Mouse (Mus musculus) right cerebral cortex, postnatal 36 days (tissue): ENCODE measurements around the gene Sorbs1.

Experiments
- DNase-seq, 2 experiments: peaks; one replicate each; pipeline ENCODE4 v3.0.0; 2022; ENCODE audit warnings: low spot score in 2 of 2, mixed read lengths in 1 of 2

The Sorbs1 gene

GRCm38 (mm10) chr19:40437651-40438068 lies 75.9 kb downstream of the Sorbs1 start:
- DNase-seq = no peak

- no peak for DNase-seq
These were observed 76.9 kb downstream of the Sorbs1 start for GRCm38 (mm10) chr19:40436465-40437200.

- DNase-seq = no peak
These were observed 77.8 kb downstream of the Sorbs1 start for GRCm38 (mm10) chr19:40435797-40436196.

- DNase-seq = no peak
These were observed 78.5 kb downstream of the Sorbs1 start for GRCm38 (mm10) chr19:40435045-40435444.

- DNase-seq = peak in 1 of 2 experiments; percentile 36
These were observed 79.3 kb downstream of the Sorbs1 start for GRCm38 (mm10) chr19:40434042-40434869.

GRCm38 (mm10) chr19:40433316-40433912 lies 80.2 kb downstream of the Sorbs1 start:
- DNase-seq = no peak

GRCm38 (mm10) chr19:40431969-40432368 lies 81.6 kb downstream of the Sorbs1 start:
- DNase-seq = no peak

- DNase-seq = no peak
These were observed 84.0 kb downstream of the Sorbs1 start for GRCm38 (mm10) chr19:40429572-40429971.

- DNase-seq = no peak
These were observed 84.4 kb downstream of the Sorbs1 start for GRCm38 (mm10) chr19:40429169-40429568.

- no peak for DNase-seq
These were observed 87.2 kb downstream of the Sorbs1 start for GRCm38 (mm10) chr19:40426103-40426960.

- DNase-seq = no peak
These were observed 88.3 kb downstream of the Sorbs1 start for GRCm38 (mm10) chr19:40425326-40425725.

- DNase-seq = no peak
These were observed 92.5 kb downstream of the Sorbs1 start for GRCm38 (mm10) chr19:40421037-40421436.

- no peak for DNase-seq
These were observed 94.3 kb downstream of the Sorbs1 start for GRCm38 (mm10) chr19:40419315-40419714.

GRCm38 (mm10) chr19:40417155-40417821 lies 96.3 kb downstream of the Sorbs1 start:
- DNase-seq = no peak

GRCm38 (mm10) chr19:40415725-40416124 lies 97.9 kb downstream of the Sorbs1 start:
- DNase-seq = no peak

GRCm38 (mm10) chr19:40414798-40415475 lies 98.6 kb downstream of the Sorbs1 start:
- no peak for DNase-seq

- no peak for DNase-seq
These were observed 99.2 kb downstream of the Sorbs1 start for GRCm38 (mm10) chr19:40414386-40414785.

GRCm38 (mm10) chr19:40411379-40411813 lies 102.2 kb downstream of the Sorbs1 start:
- DNase-seq = no peak

GRCm38 (mm10) chr19:40410511-40410910 lies 103.1 kb downstream of the Sorbs1 start:
- no peak for DNase-seq

- DNase-seq = no peak
These were observed 103.5 kb downstream of the Sorbs1 start for GRCm38 (mm10) chr19:40410109-40410508.
